Mouse (Mus musculus) heart, embryonic 13.5 days (tissue): Measurements from ENCODE around the gene Car10. TPM values are rescaled to one million over a fixed set of nuclear protein-coding genes. Genes with fewer than 3 reads are reported as not detected.

Experiments used
- ATAC-seq: fragments of 200-750 bp; cut with Nextera tagmentation; 2 replicates; pipeline ENCODE4 v1.8.0; 2017; ENCODE audit warnings: moderate TSS enrichment; ENCODE audit not compliant: insufficient number of reproducible peaks, low FRiP score, low TSS enrichment; ENCODE audit errors: extremely low read depth
- H3K27ac ChIP-seq: fragments of 300-500 bp; sonication (generic); replicated peaks from 2 replicates; pipeline ENCODE4 v1.5.1; 2015; ENCODE audit warnings: moderate library complexity, mild to moderate bottlenecking, inconsistent platforms
- H3K27me3 ChIP-seq: fragments of 300-500 bp; sonication (generic); replicated peaks from 2 replicates; pipeline ENCODE4 v1.6.1; 2015; ENCODE audit warnings: mild to moderate bottlenecking, inconsistent platforms
- H3K36me3 ChIP-seq: fragments of 300-500 bp; sonication (generic); 2 replicates; pipeline ENCODE4 v1.6.1; 2015; ENCODE audit warnings: mild to moderate bottlenecking, inconsistent platforms
- H3K4me1 ChIP-seq: fragments of 300-500 bp; sonication (generic); 2 replicates; pipeline ENCODE4 v1.6.1; 2015; ENCODE audit warnings: inconsistent platforms
- H3K4me2 ChIP-seq: fragments of 300-500 bp; sonication (generic); 2 replicates; pipeline ENCODE4 v1.6.1; 2015; ENCODE audit warnings: inconsistent platforms, mild to moderate bottlenecking, moderate library complexity
- H3K4me3 ChIP-seq: fragments of 300-500 bp; sonication (generic); 2 replicates; pipeline ENCODE4 v1.5.1; 2015; ENCODE audit warnings: moderate library complexity, mild to moderate bottlenecking, inconsistent platforms
- H3K9ac ChIP-seq: fragments of 300-500 bp; sonication (generic); 2 replicates; pipeline ENCODE4 v1.6.1; 2015; ENCODE audit warnings: inconsistent platforms, mild to moderate bottlenecking, moderate library complexity
- H3K9me3 ChIP-seq: fragments of 300-500 bp; sonication (generic); 2 replicates; pipeline ENCODE4 v1.6.1; 2016; ENCODE audit warnings: inconsistent platforms
- WGBS: fragments of 180-500 bp; shearing (Covaris S2); methylation state at CpG from one replicate; pipeline ENCODE4 v1.1.7; 2015; ENCODE audit warnings: mixed read lengths; 5-methylcytosine and 5-hydroxymethylcytosine counted together
- polyA plus RNA-seq: library from polyadenylated mRNA; unstranded; fragments of >200 nt; fragmentation: Nextera tagmentation; extraction: Ambion mirVana; gene quantifications from 2 replicates; pipeline ENCODE4 v1.2.1, GENCODE M21; 2015

The Car10 gene
- polyA plus RNA-seq, 1 experiment from 2014 or later = 0.15 TPM

DNA sequence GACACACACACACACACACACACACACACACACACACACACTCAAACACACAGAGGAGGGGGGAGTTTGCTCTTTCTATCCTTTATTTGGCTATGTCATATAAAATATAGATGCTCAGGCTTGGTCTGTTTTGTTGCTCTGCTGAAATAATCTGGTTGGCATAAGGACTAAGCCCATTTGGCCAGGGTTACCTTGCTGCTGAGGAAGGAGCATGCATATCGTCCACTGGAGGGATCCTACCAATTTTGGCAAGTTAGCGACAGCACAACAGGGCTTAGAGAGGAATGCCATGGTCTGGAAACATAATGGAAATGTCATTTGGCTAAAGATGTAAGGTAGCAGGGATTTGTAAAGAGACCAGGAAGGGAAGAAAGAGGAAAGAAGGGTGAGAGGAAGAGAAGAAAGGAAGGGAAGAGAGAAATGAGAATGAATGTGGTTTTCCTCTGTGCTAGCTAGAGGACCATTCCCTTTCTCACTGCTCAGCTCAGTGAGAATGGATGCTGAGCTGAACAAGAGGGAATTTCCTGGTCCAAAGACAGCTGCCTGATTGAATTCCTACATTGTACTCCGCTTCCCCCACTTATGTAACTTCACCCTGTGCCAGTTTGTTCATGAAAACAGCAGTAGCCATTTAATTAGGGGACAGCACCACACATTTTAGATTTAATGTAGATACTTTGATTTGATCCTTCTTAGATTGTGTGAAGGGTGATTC lies 5.4 kb downstream of the Car10 start:
- no peak overlapping the region for H3K27ac ChIP-seq
- no peak overlapping the region for H3K4me3 ChIP-seq
- peaks cover 17% of the 10 kb centered on the region for H3K4me1 ChIP-seq
- no peak overlapping the region for H3K9ac ChIP-seq
- H3K27me3 ChIP-seq = peaks cover 54% of the 10 kb centered on the region
- WGBS = 56% methylated on average over 3 of the region's 3 CpGs
- no peaks in the 10 kb centered on the region for H3K9me3 ChIP-seq
- ATAC-seq = no peak
- no peak overlapping the region for H3K4me2 ChIP-seq
- H3K36me3 ChIP-seq = no peaks in the 10 kb centered on the region

DNA sequence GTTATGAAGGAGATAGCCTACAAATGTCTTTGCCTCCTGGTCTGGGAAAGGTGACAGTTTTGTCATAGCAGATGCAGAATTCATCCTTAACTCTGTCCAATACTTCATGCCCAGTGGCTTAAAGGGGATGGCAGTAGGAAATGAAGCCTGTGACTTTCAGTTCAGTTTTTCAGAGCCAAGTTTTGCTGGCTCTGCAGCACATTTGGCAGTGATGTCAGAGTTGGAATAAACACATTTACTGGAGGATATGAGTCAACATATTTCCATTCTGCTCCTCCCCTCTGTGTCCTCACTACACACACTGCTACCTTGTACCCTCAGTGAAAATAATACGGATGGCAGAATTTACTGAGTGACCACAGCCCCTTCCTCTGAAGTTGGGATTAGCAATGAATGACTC lies 11.6 kb downstream of the Car10 start:
- no peak for ATAC-seq
- Histone ChIP-seq H3K27ac (no peak overlapping the region), H3K27me3 (no peaks in the 10 kb centered on the region), H3K4me1 (no peaks in the 10 kb centered on the region), H3K4me2 (no peak overlapping the region), H3K36me3 (no peaks in the 10 kb centered on the region), H3K9ac (no peak overlapping the region), H3K9me3 (no peaks in the 10 kb centered on the region), H3K4me3 (no peak overlapping the region)
- 57% methylated on average over 1 of the region's 1 CpGs for WGBS

- Histone ChIP-seq H3K9ac (no peak overlapping the region), H3K36me3 (no peaks in the 10 kb centered on the region), H3K4me1 (no peaks in the 10 kb centered on the region), H3K4me3 (no peak overlapping the region), H3K27me3 (no peaks in the 10 kb centered on the region), H3K9me3 (no peaks in the 10 kb centered on the region), H3K4me2 (no peak overlapping the region), H3K27ac (no peak overlapping the region)
- 59% methylated on average over 10 of the region's 10 CpGs for WGBS
- ATAC-seq = no peak
These were observed 23.1 kb downstream of the Car10 start for GRCm38 (mm10) chr11:93120766-93121415.

DNA sequence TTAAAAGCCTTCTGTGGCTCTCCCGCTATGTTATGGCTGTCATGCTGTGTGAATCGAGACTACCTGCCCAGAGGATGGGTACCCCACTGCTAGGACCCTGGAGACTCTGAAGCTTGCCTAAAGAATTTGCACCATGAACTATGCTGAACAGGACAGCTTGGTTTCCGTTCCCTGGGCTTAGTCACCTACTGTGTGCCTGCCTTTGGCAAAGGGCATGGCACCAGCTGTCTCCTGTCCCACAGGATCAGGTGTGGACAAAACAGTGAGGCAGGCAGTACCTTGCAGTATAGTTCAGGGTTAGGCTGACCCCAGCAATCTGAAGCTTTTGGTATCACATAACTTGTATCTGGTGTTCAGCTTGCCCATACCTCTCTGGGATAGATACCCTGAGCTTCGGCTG lies 25.9 kb downstream of the Car10 start:
- Histone ChIP-seq H3K9ac (no peak overlapping the region), H3K4me2 (no peak overlapping the region), H3K36me3 (no peaks in the 10 kb centered on the region), H3K4me1 (no peaks in the 10 kb centered on the region), H3K27me3 (no peaks in the 10 kb centered on the region), H3K4me3 (no peak overlapping the region), H3K27ac (no peak overlapping the region), H3K9me3 (no peaks in the 10 kb centered on the region)
- no peak for ATAC-seq
- WGBS = 62% methylated on average over 4 of the region's 4 CpGs

DNA sequence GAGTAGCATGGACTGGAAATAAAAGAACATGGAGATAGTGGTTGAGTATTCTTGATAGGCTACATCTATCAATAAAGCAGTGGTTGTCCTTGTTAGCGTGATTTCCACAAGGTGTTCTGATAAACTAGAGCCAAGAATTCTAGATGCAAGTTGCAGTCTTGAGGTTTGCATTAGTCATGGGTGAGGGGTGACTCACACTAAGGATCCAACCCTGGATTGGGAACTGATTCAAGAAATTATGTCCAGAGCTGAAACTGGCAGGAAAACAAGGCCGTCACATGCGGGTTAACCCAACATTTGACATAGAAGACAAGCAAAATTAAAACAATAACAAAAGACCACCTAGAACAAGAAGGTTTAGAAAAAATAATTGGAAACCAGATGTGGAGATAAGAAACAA lies 28.6 kb downstream of the Car10 start:
- Histone ChIP-seq H3K27ac (no peak overlapping the region), H3K4me1 (no peaks in the 10 kb centered on the region), H3K9ac (no peak overlapping the region), H3K27me3 (no peaks in the 10 kb centered on the region), H3K9me3 (0 out of 2 replicates have a peak, but pooled peaks cover 1% of the 10 kb centered on the region), H3K4me2 (no peak overlapping the region), H3K36me3 (no peaks in the 10 kb centered on the region), H3K4me3 (no peak overlapping the region)
- no peak for ATAC-seq
- WGBS = 69% methylated on average over 3 of the region's 3 CpGs

GRCm38 (mm10) chr11:93128481-93128880 lies 30.7 kb downstream of the Car10 start:
- no peak overlapping the region for H3K9ac ChIP-seq
- no peak overlapping the region for H3K4me3 ChIP-seq
- no peaks in the 10 kb centered on the region for H3K4me1 ChIP-seq
- WGBS = 59% methylated on average over 2 of the region's 2 CpGs
- no peaks in the 10 kb centered on the region for H3K27me3 ChIP-seq
- ATAC-seq = no peak
- H3K4me2 ChIP-seq = no peak overlapping the region
- H3K9me3 ChIP-seq = 0 out of 2 replicates have a peak, but pooled peaks cover 4% of the 10 kb centered on the region
- no peaks in the 10 kb centered on the region for H3K36me3 ChIP-seq
- no peak overlapping the region for H3K27ac ChIP-seq

GRCm38 (mm10) chr11:93137841-93138240 lies 40.0 kb downstream of the Car10 start:
- H3K4me3 ChIP-seq = no peak overlapping the region
- H3K9ac ChIP-seq = no peak overlapping the region
- H3K9me3 ChIP-seq = no peaks in the 10 kb centered on the region
- no peak for ATAC-seq
- WGBS = 67% methylated on average over 1 of the region's 1 CpGs
- no peaks in the 10 kb centered on the region for H3K36me3 ChIP-seq
- no peak overlapping the region for H3K4me2 ChIP-seq
- no peaks in the 10 kb centered on the region for H3K27me3 ChIP-seq
- no peak overlapping the region for H3K27ac ChIP-seq
- H3K4me1 ChIP-seq = no peaks in the 10 kb centered on the region

GRCm38 (mm10) chr11:93141727-93142126 lies 43.9 kb downstream of the Car10 start:
- no peak for ATAC-seq
- H3K9ac ChIP-seq = no peak overlapping the region
- H3K9me3 ChIP-seq = no peaks in the 10 kb centered on the region
- no peaks in the 10 kb centered on the region for H3K27me3 ChIP-seq
- H3K4me2 ChIP-seq = no peak overlapping the region
- H3K27ac ChIP-seq = no peak overlapping the region
- no peak overlapping the region for H3K4me3 ChIP-seq
- WGBS = 58% methylated on average over 1 of the region's 1 CpGs
- H3K36me3 ChIP-seq = no peaks in the 10 kb centered on the region
- no peaks in the 10 kb centered on the region for H3K4me1 ChIP-seq

DNA sequence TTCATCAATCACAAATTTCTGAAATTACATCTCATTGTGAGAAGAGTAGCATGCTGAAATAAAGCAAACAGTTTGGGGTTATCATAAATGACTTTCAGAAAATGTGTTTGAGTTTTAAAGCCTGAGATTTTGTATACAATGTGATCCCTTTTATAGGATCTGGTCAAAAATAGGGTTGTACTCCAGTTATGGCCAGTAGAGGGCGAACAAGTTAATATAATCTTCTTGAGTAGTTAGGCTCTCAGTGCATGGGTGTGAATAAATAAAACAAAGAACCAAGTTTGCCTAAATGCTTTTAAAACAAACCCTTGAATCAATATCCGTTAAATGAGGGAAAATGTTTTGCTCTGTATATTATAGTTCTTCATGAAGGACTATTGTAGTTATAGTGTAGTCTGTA lies 46.7 kb downstream of the Car10 start:
- H3K9me3 ChIP-seq = no peaks in the 10 kb centered on the region
- ATAC-seq = no peak
- no peak overlapping the region for H3K4me2 ChIP-seq
- 5% methylated on average over 2 of the region's 2 CpGs for WGBS
- no peak overlapping the region for H3K9ac ChIP-seq
- no peak overlapping the region for H3K27ac ChIP-seq
- no peaks in the 10 kb centered on the region for H3K4me1 ChIP-seq
- no peaks in the 10 kb centered on the region for H3K27me3 ChIP-seq
- no peak overlapping the region for H3K4me3 ChIP-seq
- H3K36me3 ChIP-seq = no peaks in the 10 kb centered on the region

DNA sequence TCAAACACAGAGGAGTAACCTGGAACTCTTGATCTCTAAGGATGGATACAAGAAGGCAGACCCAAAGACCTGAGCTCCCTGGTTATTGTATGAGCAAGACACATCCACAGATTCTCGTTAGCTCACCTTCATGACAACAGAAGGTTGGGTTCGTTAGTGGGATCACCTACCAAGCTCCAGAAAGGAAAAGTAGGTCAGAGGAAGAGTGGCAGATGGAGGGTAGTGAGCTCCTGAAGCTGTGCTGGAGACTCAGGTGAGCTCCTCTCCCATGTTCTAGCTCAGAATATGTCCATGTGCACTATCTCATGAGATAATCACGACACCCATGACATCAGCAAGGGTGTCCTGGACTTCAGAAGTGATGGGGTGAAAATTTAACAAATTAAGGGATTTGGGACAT lies 57.1 kb downstream of the Car10 start:
- no peak overlapping the region for H3K4me3 ChIP-seq
- H3K27me3 ChIP-seq = no peaks in the 10 kb centered on the region
- H3K4me1 ChIP-seq = no peaks in the 10 kb centered on the region
- no peak for ATAC-seq
- no peak overlapping the region for H3K9ac ChIP-seq
- H3K27ac ChIP-seq = no peak overlapping the region
- no peaks in the 10 kb centered on the region for H3K9me3 ChIP-seq
- no peaks in the 10 kb centered on the region for H3K36me3 ChIP-seq
- 48% methylated on average over 3 of the region's 3 CpGs for WGBS
- H3K4me2 ChIP-seq = no peak overlapping the region

DNA sequence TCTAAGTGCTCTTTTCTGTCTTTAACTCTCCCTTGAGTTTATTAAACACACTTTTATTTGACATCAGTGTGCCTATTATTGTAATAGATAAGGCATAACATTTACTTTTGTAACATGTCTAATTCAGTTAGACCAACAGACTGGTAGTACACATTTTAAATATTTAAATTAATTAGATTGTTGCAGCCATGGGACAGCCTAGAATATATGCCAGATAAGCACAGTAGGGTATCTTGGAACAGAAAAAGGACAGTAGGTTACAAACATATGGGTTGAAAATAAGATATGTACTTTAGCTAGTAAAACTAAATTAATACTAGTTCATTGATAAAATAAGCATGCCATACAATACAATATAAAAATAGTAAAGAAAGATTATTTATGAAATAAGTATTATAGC lies 74.6 kb downstream of the Car10 start:
- H3K27me3 ChIP-seq = no peaks in the 10 kb centered on the region
- no peaks in the 10 kb centered on the region for H3K36me3 ChIP-seq
- H3K4me1 ChIP-seq = no peaks in the 10 kb centered on the region
- ATAC-seq = no peak
- H3K4me2 ChIP-seq = no peak overlapping the region
- H3K27ac ChIP-seq = no peak overlapping the region
- no peaks in the 10 kb centered on the region for H3K9me3 ChIP-seq
- no peak overlapping the region for H3K4me3 ChIP-seq
- H3K9ac ChIP-seq = no peak overlapping the region
